Mouse (Mus musculus) kidney, adult 11 months (tissue): ENCODE results near the gene Wipi1.
"Not testable (repeated sequence)": the region's sequence is repeated elsewhere in the genome, so short reads cannot be mapped to it uniquely, and the experiment has no call there.

Experiments
- DNase-seq: peaks from one replicate; pipeline ENCODE4 v3.0.0; 2022

Wipi1 gene

DNA sequence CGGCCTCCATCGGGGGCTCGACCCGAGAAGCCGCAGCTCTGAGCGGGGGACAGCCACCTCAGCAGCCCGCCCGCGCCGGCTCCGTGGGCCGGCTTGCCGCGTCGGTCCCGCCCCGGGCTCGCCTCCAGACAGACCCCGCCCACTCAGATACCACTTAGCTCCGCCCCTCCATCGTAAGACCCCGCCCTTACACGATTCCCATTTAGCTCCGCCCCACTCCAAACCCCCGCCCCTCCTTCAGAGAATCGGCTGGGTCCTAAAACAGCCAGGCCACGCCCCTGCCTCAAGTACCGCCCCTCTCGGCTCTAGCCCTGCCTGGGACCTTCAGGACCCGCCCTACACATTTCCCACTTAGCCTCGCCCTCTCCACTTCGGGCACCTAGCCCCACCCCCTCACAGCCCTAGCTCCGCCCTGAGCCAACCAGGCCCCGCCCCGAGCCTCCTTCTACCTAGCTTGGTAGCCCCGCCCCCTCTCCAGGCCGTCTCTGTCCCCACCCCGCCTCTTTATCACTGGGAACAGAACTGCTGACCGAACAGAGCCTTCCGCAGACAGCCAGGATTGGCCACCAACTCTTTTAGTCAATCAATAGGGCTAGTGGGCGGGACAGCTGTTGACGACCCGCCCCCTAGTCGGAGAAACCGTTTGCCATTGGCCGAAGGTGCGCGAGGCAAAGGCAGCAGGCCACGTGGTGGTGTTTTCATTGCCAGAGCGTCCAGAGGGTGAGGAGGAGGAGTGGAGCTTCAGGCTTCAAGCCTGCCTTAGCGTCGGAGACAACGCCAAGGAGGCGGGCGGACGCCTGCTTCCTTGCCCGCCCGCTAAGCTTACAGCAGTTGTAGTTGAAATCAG is at the start of gene Wipi1:
TSS of gene Wipi1 (minus strand) at position 665 of the 847 bp plus-strand sequence.
- peak; percentile 100 for DNase-seq

DNA sequence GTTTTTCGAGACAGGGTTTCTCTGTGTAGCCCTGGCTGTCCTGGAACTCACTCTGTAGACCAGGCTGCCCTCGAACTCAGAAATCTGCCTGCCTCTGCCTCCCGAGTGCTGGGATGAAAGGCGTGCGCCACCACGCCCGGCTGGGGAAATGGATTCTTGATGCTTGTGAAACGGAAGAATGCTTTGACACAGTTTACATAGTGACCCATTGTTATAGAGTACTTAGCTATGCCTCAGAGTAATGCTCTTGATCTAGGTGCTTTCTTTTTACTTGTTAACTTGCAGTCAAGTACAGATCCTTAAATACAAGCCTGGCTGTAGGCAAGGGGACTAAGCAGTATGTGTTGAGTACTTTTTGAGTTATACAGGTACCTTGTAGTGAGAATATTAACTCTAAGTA is 48.8 kb upstream of the Wipi1 start:
- not testable (repeated sequence) for DNase-seq

DNA sequence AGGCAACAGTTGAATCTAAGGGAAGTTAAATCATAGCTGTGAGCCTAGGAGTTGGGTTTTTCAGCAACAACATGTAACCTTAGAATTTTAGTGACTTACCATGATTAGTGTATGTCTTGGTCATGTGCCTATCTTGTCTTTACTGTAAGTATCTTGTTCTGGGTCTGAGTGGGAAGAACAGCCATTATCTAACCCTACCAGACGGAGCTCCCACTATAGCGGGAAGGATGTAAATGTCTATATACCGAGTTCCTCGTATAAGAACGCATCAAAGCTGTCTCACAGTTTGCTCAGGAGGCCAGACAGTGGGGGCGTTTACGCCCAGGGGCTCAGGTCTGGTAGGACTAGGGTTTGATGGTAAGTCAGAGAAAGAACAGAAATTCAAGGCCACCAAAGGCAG is 44.5 kb upstream of the Wipi1 start:
- DNase-seq, result no peak

DNA sequence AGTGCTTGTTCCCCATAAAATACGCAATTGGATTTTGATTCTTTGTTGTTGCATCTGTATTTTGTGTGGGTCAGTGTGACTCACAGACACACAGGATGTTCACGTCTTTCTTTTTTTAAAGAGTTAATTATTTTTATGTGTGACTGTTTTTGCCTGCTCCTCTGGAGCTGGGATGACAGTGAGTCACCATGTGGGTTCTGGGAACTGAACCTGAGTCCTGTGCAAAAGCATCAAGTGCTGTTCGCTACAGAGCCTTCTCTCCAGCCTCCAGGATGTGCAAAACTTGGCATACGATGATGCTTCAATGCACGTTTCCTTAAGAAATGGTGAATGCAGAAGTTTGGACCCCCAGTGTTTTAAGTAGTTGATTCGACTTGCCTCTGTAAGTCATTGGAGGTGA is 42.8 kb upstream of the Wipi1 start:
- no peak for DNase-seq

DNA sequence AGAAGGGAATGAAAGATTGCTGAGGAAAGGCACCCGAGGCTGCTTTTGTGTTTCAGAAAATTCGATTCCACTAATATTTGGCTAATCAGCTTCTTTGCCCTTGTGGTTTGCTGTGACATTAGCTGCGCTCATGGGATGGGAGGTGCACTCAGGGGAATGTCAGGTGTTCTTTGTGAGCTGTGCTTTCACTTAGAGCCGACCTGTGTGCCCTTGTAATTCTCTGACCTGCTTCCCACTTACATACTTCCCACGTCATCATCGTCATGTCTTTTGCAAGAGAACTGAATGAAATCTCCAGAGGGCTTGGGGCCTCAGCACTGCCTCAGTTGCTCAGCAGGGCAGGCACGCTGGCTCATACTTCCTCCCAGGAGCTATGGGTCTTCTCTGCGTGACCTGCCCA is 41.4 kb upstream of the Wipi1 start:
- DNase-seq, result peak; percentile 31

DNA sequence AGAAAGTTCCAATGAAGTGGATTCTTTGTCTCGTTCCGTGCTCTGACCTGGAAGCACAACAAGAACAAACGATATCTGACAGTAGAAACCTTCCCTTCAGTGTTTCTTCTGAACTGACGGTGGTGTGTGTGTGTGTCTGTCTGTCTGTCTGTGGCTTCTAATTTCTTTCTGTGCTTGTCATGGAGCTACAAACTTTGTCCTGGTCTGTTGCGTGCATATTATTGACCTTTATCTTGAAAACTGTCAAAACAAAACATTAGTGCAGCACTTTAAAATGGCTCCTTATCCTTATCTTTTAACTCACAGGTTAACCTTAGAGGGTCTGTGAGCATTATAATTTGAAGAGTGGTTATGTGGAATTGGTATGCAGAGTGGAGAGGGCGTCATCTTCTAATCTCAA is 40.7 kb upstream of the Wipi1 start:
- no peak for DNase-seq

DNA sequence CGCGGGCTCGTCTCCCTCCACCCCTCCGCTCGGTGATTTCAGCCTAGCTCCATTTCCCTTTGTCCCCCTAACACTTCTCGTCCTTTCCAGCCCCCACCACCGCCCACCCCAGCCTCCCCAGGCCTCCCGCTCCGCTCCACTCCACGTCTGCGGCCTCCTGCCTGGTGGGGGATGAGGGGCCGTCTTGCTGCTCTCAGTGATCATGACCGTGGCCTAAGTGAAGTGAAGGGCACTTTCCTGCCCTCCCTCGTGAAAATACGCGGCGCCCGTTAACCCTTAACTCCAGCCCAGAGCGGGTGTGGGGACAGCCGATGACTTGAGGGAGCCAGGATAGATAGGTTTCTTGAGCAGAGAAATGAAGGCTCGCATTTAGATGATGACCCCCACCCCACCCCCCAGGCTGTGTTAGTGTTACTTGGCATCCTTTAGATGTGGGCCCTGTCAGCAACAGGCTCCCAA is 39.8 kb upstream of the Wipi1 start:
- peak; percentile 53 for DNase-seq

DNA sequence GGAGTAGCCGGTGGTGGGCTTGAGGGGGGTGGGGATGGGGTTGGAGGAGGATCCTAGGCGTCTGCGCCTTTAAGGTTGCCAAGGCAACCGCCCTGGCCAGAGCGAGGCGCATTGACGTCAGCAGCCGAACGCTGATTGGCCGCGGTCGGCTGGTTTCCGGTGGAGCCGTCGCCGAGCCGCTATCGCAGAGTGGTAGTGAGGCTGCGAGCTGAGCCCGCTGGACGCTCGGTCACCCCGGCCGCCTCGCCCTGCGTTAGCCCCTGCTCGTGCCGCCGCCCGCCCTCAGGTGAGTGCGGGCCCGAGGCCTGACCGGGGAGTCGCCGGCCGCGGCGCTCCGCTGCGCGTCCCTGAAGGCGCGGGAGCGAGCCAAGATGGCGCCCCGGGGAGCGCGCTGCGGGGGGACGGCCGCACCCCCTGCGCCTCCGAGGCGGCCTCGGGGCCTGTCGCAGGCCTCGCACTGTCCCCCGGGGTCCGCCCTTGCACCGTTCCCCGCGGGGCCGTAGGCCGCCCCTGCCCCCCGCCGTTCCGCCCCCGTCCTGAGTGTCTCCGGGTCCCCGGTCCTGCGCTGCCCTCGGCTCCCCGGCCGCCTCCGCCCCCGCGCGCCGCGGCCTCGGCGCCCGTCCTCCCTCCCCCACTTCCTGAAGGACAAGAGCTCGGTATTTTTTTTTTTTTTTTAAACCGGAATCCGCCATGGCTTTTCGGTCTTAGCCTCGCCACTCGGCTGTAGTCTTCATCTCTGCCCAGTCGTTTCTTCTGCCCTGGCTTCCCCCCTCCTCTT is 39.2 kb upstream of the Wipi1 start:
- peak; percentile 92 for DNase-seq

DNA sequence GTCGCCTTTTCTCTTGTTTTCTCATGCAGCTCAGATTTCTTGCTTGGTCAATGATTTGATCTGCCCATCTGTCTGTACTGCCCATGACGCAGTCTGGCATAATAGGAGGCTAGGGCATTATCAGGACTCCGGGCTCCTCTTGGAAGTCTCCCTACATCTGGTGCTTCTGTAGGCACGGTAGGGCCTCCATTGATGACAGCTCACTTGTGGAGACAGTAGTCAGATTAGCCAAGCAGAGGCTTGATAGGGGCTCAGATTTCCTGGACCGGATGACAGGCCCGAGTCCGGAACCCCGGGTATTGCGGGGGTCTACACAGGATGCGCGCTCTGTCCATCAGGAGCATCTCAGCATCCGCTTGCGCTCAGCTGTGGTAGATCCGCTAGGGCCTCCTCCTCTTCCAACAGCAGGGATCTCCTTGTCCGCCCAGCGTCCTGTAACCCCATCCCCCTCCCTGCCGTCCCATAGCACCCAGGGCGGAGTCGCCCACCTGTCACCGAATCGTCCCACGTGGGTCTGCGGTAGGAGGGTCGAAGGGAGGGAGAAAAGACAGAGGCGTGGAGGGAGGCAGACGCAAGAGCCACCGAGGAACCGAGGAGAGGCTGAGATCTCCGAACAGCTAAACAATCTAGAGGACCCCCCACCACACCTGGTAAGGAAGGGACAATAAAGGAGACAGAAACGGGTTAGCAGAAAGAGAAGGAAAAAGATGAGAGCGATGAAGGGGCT is 38.4 kb upstream of the Wipi1 start:
- peak; percentile 74 for DNase-seq

DNA sequence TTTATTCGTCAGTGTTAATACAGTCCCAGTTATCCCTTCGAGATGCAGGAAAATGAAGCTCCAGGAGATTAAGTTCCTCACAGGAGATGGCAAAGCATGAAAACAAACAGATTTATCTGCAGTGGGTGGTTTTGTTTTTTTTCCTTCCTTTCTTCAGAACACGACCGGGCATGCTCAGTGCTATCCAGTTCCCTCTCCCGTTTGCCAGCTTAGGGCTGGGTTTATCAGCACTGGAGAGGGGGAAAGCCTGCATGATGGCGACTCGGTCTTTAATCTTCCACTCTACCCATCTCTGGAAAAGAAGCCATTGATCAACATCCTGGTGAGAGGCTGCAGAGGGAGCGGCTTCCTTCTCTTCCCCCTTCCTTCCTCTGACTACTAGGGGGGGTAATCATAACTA is 37.4 kb upstream of the Wipi1 start, which contains the start of gene Prkar1a:
TSS of gene Prkar1a (plus strand) at position 200 of the 400 bp plus-strand sequence.
- no peak for DNase-seq

DNA sequence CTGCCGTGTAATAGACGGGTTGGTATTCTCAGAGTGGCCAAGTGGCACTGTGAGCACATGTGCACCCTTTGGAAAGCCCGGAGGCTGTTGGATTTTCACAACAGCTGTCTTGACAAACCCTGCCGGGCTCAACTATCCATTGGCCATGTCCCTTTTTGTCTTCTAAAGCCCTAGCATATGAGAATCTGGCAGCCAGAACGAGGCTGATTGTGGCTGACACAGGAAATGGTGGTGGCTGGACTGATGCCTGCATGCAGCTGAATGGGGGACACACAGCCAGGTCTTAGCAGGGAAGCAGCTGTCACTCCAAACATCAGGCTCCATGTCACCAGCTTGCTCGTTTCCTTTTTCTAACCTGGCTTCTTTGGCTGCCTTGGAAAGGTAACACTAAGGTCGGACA is 36.7 kb upstream of the Wipi1 start:
- peak; percentile 15 for DNase-seq

DNA sequence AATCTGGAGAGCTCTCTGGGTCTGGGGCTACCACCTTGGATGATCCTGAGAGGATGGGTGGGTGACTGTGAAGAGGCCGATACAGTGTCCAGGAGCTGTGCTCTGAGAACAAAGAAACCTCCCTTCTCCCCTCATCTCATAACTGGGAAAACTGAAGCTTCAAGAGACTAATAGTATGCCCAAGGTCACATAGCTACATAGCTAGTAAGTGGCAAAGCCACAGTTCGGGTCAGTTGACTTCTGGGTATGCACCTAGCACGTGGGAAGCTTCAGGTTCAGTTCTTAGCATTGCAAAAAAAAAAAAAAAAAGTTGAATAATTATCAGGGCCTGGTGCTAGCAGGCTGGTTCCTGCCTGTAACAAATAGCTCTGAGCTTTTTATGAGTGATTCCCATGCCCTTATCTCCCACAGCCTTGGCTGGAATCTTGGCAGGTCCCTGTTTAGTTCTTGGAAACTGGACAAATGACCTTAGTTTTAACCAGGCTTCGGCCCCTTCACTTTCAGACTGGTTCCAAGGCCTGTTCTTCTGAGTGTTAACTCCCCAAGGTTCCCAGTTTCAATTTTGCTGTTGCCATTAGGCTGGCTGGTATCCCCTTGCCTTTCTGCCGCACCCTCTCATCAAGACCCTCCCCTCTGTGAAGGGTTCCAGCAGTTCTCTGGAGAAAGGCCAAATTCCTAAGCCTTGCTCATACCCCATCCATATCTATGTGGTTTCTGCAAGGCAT is 29.9 kb upstream of the Wipi1 start:
- DNase-seq, result peak; percentile 79

DNA sequence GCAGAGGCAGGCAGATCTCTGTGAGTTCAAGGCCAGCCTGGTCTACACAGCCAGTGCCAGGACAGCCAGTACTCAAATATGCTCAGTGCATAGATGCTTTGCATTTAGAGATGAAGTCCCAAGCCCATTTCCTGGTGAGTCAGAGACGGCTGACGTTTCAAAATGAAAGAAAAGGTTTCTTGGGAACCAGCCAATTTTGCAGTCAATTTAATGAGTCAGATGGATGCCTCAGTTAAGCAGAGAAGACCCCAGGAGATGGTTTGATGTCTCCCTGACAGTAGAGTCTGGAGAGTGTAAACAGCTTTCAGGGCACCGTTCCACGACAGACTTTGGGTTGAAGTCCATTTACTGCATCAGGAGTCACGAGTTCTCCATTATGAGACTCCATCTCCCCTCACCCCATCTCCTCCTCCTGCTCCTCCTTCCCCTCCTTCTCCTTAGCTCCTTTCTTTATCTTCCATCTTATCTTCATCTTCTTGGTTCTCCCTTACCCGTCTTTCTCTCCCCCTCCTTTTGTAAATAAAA is 24.2 kb upstream of the Wipi1 start:
- DNase-seq, result no peak

DNA sequence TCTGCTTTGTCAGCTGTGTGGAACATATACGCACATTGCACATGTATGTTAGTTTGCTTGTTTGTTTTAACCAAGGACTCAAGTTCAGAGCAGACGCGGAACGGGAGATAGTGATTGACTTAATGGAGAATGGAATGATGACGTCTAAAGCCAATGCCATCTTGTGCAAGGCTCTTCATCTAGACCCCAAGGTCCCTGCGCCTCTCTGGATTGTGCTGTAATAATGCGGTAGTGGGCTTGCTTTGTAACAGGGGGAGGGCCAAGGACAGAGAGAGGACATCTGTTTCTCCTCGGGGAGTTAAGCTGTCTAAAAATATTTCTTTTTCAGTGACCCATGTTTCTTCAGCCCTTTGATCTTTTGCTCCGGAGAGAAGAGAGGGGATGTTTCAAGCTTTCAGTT is 23.2 kb upstream of the Wipi1 start:
- no peak for DNase-seq

DNA sequence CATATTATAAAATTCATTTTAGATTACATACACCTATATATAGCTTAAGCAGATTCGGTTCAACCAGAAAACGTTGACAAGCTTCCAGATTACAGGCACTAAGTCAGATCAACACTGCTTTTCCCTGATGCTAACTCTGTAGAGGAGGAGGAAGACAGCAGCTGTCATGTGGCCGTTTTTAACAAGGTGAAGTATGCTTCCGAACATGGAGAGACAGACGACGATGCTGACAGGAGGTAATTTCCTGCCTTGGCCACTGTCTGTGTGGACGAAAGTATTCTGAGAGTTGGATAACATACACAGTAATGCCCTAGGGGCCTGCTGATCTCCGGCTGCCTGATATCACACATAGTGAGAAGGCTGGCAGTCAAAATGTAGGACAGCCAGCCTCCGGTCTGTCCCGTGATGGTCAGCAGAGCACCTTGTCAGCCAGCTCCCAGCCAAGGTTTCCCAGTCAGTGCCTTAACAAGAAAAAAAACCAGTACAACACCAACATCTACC is 17.3 kb upstream of the Wipi1 start:
- no peak for DNase-seq

DNA sequence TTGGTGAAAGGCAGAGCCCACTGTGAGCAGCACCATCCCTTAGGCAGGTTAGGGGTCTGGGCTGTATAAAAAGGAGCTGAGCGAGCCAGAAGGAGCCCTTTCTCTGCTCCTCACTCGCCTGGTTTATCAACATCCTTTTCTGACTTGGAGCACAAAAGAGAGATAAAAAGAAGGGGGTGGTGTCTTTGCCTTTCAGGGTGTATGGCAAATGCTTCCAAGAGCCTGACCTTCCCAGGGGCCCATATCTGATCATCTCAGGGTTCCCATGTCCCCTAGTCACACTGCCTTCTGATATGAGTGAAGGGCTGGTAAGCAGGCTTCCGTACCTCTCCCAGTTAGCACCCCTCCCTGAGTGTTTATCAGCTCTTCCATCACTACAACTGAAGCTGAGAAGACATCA is 16.3 kb upstream of the Wipi1 start:
- DNase-seq, result no peak

DNA sequence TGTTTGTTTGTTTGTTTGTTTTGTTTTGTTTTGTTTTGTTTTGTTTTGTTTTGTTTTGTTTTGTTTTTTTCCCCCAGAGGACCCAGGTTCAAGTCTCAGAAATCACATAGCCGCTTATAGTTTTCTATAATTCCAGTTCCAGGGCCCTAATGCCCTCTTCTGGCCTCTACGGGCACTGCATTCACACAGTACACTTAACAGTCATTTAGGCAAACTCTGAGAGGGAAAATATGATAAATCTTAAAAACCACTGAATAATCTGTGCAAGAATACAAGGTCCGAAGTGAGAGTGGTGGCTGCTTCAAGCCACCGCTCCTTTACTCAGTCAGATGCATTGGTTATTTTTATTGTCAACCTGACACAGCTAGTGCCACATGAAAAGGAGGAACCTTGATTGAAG is 15.9 kb upstream of the Wipi1 start:
- no peak for DNase-seq

DNA sequence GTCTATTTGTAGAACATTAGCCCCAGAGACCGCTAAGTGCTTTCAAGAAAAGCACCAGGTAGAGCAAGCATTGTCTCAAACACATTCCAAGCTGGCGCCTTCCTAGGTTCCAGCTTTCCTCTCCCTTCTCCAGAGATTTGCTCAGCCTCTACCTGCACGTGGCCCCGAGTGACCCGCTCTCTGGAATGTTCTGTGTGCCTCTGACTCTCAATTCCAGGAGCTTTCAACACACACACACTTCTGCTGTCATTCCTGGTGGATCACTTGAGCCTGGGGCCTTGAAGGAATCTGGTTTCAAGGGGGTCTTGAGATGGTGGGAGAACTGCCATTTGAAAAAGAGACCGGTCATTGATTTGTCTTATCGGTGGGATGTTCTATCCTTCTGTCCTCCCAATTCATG is 11.5 kb upstream of the Wipi1 start:
- DNase-seq, result no peak

DNA sequence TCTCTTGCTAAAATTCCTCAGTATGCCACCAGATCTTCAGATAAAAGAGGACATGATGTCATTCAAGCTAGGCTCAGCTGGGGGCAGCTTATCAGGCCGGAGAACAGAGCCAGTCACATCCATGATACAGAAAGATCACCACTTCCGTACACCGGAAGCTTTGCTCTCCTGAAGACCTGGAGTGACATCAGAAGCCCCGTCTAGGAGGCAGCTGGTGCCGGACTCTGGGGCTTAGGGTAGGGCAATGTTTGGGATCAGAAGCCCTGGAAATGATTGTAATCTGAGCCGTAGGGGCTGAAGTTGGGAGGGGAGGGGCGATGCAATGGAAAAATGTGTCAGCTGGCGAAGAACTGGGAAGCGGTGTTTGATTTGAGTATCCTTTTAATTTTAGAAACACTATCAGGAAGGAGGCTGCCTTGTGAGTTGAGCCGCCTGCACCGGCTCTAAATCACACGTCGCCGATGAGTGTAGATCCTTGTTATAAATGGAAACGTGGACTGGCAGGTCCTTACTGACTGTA is 10.8 kb upstream of the Wipi1 start:
- peak; percentile 33 for DNase-seq

DNA sequence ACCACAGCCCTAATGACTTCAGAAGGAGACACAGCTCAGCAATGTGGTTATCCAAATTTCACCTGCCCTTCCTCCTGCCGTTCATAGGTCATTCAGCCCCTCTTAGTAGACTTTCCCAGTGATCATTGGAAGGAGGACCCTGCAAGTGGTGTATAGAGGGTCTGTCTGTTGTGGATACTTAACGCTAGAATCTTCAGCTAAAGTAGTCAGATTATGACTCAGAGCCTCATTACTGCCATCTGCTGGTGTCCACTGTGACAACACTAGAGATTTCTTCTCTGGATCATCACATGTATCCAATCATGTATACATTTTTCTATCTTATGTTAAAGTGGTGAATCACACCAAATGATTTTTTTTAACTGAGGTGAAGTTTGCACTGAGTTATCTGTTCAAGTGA is 9.4 kb upstream of the Wipi1 start:
- DNase-seq, result no peak

DNA sequence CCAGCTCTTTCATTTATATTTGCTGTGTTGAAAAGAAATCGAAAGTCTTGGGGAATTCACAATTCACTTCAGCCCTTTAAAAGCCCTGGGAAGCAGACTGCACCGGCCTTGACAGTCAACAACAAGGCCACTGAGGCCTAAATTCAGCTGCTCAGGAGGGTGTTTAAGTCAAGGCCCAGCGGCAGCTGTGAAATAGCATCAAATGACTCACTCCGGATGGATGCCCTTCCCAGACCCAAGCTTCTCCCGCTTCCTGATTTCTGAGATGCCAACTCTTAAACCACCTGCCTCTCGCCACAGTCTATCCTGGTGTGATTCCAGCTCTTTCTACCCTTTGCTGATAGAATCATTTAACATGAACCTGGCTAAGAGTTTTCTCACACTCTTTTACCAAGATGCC is 8.6 kb upstream of the Wipi1 start:
- DNase-seq, result no peak

DNA sequence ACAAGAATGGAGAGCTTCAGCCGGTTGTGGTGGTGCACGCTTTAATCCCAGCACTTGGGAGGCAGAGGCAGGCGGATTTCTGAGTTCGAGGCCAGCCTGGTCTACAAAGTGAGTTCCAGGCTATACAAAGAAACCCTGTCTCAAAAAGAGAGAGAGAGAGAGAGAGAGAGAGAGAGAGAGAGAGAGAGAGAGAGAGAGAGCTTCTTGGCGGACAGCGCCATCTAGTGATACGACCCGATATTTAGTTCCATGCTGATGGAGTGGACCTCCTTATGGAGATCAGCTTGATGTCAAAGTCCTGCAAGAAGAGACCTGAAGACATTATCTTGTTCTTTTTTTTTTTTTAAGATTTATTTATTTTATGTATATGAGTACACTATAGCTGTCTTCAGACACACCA is 7.3 kb upstream of the Wipi1 start:
- not testable (repeated sequence) for DNase-seq
